Mouse (Mus musculus) right cerebral cortex, postnatal 14 days (tissue): ENCODE data around the gene Pate3.
"Not testable (repeated sequence)": the region's sequence is repeated elsewhere in the genome, so short reads cannot be mapped to it uniquely, and the experiment has no call there.

Experiments
- DNase-seq: peaks from one replicate; pipeline ENCODE4 v3.0.0; 2022

Pate3 gene

GRCm38 (mm10) chr9:35648102-35648501 is at the start of gene Pate3:
Gene Pate3, minus strand, starts transcription at chr9:35648202.
- DNase-seq = no peak

DNA sequence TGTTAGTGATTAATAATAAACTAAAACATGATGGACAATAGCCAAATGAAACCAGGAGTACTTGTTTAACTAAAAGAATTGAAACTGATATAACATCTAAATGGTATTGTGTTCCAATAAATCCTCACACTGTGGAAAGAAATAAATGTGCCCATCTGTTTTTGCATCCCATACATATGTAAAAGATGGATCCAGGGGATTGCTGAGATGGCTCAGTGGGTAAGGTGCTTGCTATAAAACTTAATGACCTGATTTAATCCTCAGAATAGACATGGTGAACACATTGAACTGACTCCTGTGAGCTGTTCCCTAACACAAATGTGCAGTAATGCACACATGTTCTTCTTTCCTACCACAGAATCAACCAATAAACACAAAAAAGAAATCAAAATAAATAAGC is 43.9 kb upstream of the Pate3 start:
- DNase-seq = no peak

GRCm38 (mm10) chr9:35687013-35687412 is 39.0 kb upstream of the Pate3 start, which contains the start of gene Pate1:
Gene Pate1, minus strand, starts transcription at chr9:35687390.
- no peak for DNase-seq

- no peak for DNase-seq
Observed at GRCm38 (mm10) chr9:35673557-35673956, 25.6 kb upstream of the Pate3 start.

DNA sequence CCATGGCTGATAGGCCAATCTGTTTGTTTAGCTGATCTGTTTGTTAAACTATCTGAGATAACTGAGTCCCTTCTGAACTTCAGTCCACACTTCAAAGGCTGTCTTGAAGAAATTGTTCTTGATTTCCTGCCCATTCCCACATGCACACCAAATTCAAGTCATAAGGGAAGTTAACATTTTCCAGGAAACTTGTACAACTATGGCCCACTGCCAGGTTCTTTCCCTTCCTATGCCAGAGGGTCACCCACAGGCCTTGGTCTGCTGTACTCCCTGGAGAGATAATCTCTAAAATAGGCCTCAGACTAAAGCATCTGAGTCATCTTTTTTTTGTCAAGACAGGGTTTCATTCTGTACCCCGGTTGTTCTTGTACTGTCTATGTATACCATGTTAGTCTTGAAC is 15.0 kb downstream of the Pate3 start:
- no peak for DNase-seq

- not testable (repeated sequence) for DNase-seq
Observed at GRCm38 (mm10) chr9:35616784-35617183, 31.2 kb downstream of the Pate3 start.

DNA sequence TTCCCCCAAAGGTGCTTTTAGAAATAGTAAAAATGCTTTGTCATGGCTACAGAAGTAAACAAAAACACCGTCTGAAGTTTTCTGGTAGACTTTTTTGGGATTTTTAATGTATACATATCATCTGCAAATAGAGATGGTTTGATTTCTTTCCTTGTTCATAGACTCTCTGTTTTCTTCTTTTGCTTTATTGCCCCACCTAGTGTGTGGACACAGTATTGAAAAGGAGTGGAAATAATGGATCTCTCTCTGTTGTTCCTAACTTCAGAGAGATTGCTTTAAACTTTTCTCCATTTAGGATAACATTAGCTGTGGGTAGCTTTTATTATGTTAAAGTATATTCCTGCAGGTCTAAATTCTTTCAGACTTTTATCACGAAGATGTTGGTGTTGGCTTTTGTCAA is 34.0 kb downstream of the Pate3 start:
- no peak for DNase-seq

- no peak for DNase-seq
Observed at GRCm38 (mm10) chr9:35611841-35612240, 36.2 kb downstream of the Pate3 start, which contains the start of gene Pate4. Gene Pate4, minus strand, starts transcription at chr9:35611941.

DNA sequence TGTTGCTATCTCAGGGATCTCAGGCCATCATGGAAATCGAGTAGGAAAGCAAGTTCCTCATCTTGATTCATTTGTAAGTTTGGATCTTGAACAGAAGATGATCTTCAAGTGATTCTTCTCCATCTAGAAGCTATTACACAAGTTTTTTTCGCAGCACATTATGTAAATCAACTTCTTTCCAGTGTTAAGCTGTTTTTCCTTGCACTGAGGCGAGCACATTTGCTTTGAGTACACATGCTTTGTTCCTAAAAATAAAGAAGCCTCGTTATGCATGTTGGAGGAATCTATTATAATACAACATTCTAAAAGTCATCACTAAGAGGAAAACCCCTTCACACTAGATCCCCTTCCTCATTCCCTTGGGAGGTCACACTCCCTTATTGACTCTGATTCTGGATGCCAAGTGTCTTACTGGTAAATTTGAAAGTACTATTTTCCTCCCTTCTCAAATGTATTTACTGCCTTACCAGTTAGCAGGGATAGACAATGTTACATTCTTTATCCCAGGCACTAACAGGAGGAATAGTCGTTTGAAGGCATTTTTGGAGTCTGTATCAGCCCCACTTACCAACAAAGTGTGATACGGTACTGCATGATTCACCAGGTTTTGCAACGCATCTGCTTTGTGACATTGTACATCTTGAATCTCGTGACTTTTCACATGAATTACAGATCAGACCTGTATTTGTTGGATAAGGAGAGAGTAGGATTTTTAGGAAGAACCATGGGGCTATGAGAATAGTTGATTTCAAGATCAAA is 40.2 kb downstream of the Pate3 start:
- DNase-seq = no peak
